19 mouse cellular contexts compared by ENCODE assay signal in the genomic region with DNA sequence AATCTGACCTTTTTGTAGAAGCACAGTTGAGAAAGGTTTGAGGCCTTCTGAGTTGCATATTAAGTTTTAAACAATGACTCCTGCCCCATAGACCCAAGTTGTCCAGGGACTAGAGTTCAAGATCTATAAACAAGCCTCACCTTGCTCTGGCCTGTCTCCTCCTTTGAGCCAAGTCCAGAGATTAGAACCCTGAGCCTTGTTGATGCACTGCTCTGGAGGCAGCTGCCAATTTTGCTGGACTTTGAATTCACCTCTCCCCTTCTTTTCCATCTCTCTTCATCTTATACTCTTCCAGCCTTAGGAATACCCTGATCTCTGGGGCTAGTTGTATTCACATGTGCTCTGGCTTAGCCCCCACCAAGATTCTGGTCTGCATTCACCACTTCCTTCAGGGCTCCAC.
A peak's percentile ranks its signal among the peaks of the same experiment; 100 is the strongest.
DNase-seq lines count a peak whose midpoint lies in the region; TF ChIP-seq lines count a peak whose summit lies in the region.
"Had no signal": no experiment of that assay in that cellular context is flagged by ENCODE, and none has a peak within 500 bp of the region (broad histone marks: within the 10 kb centered on the region; RNA-seq: fewer than 3 reads in every experiment).

No protein-coding gene starts in this region.

- no peaks in the 10 kb centered on the region for H3K36me3 ChIP-seq in kidney, adult 2 months (ENCODE audit: control insufficient read depth, insufficient read depth, low read length)
- H3K36me3 ChIP-seq in small intestine, adult 2 months (ENCODE audit: control insufficient read depth, insufficient read depth, low read length): no peaks in the 10 kb centered on the region
- no peaks in the 10 kb centered on the region for H3K36me3 ChIP-seq in midbrain, embryonic 10.5 days
- H3K36me3 ChIP-seq: embryonic facial prominence, embryonic 10.5 days; embryonic facial prominence, embryonic 12.5 days; forebrain, embryonic 15.5 days had no signal

- DNase-seq in kidney, adult 2 months: peak; percentile 51
- no peak for DNase-seq in kidney, postnatal 10 days
- DNase-seq in kidney, postnatal 36 days: peak; percentile 38 to 41
- DNase-seq in kidney, adult 18-20 months: no peak
- no peak for DNase-seq in midbrain, embryonic 10.5 days (ENCODE audit: low spot score)
- DNase-seq: adrenal gland, adult 2 months; adrenal gland, postnatal 10 days; adrenal gland, postnatal 25 days; cerebellum, adult 11-12 months; cerebellum, adult 2 months; cerebellum, adult 9-10 months; cerebellum, postnatal 10 days; cerebellum, postnatal 25 days had no signal

- TF ChIP-seq CTCF in kidney, adult 2 months (conservative IDR thresholded peaks at IDR 0.05; ENCODE audit: insufficient read depth, insufficient read length, low read depth, low read length): no peak
- TF ChIP-seq CTCF in small intestine, adult 2 months (IDR thresholded peaks at IDR 0.05; ENCODE audit: extremely low read depth, insufficient read length, insufficient replicate concordance, low read depth, low read length): no peak

- no peak for TF ChIP-seq POLR2A in kidney, adult 2 months (IDR thresholded peaks at IDR 0.05; ENCODE audit: low read depth, low read length)
- no peak for TF ChIP-seq POLR2A in small intestine, adult 2 months (IDR thresholded peaks at IDR 0.05; ENCODE audit: low read depth, low read length)

- H3K27me3 ChIP-seq in kidney, adult 2 months (replicated peaks; ENCODE audit: control insufficient read depth, insufficient read depth, low read length): no peaks in the 10 kb centered on the region
- H3K27me3 ChIP-seq in small intestine, adult 2 months (ENCODE audit: control insufficient read depth, insufficient read depth, low read length): no peaks in the 10 kb centered on the region
- no peaks in the 10 kb centered on the region for H3K27me3 ChIP-seq in midbrain, embryonic 10.5 days (ENCODE audit: low read depth, poor library complexity, severe bottlenecking)
- H3K27me3 ChIP-seq: embryonic facial prominence, embryonic 12.5 days; forebrain, embryonic 13.5 days; forebrain, embryonic 15.5 days had no signal

- no peak overlapping the region for H3K27ac ChIP-seq in kidney, adult 2 months (ENCODE audit: insufficient read depth, low read depth, low read length)
- peak overlapping the region; percentile 79 for H3K27ac ChIP-seq in brown adipose tissue, adult 24 weeks (replicated peaks; ENCODE audit: low read depth, low read length)
- H3K27ac ChIP-seq in small intestine, adult 2 months (ENCODE audit: insufficient read depth, low read depth, low read length): peak overlapping the region; percentile 84
- H3K27ac ChIP-seq in midbrain, embryonic 10.5 days (replicated peaks): no peak overlapping the region
- H3K27ac ChIP-seq: embryonic facial prominence, embryonic 10.5 days; embryonic facial prominence, embryonic 12.5 days; forebrain, embryonic 13.5 days; forebrain, embryonic 15.5 days had no signal

- no peaks in the 10 kb centered on the region for H3K4me1 ChIP-seq in kidney, adult 2 months (ENCODE audit: control insufficient read depth, insufficient read depth, low read length)
- H3K4me1 ChIP-seq in brown adipose tissue, adult 24 weeks (ENCODE audit: control insufficient read depth, insufficient read depth, insufficient read length, low read length): peaks cover 2% of the 10 kb centered on the region; the same call in 1 of the 2 replicates
- peaks cover 22% of the 10 kb centered on the region for H3K4me1 ChIP-seq in small intestine, adult 2 months (ENCODE audit: control insufficient read depth, insufficient read depth, insufficient read length, low read length)
- no peaks in the 10 kb centered on the region for H3K4me1 ChIP-seq in midbrain, embryonic 10.5 days
- H3K4me1 ChIP-seq: embryonic facial prominence, embryonic 10.5 days; embryonic facial prominence, embryonic 12.5 days; forebrain, embryonic 13.5 days; forebrain, embryonic 15.5 days had no signal

- no peak overlapping the region for H3K4me3 ChIP-seq in kidney, adult 2 months (ENCODE audit: insufficient read depth, low read depth, low read length)
- H3K4me3 ChIP-seq in brown adipose tissue, adult 24 weeks (ENCODE audit: insufficient read depth, low read depth, low read length): no peak overlapping the region
- no peak overlapping the region for H3K4me3 ChIP-seq in small intestine, adult 2 months (ENCODE audit: low read depth, low read length)
- no peak overlapping the region for H3K4me3 ChIP-seq in midbrain, embryonic 10.5 days
- H3K4me3 ChIP-seq: embryonic facial prominence, embryonic 10.5 days; embryonic facial prominence, embryonic 12.5 days; forebrain, embryonic 13.5 days; forebrain, embryonic 15.5 days had no signal

- no peaks in the 10 kb centered on the region for H3K9me3 ChIP-seq in midbrain, embryonic 10.5 days (replicated peaks)
- H3K9me3 ChIP-seq: embryonic facial prominence, embryonic 10.5 days; embryonic facial prominence, embryonic 12.5 days; forebrain, embryonic 13.5 days; forebrain, embryonic 15.5 days had no signal

Comparison
In these comparisons a context has a peak if more than half of its experiments do, and no peak if none do; other contexts are left out.
1. DNase-seq: peak in kidney, adult 2 months (single experiment) and kidney, postnatal 36 days (2 of 2); none in kidney, postnatal 10 days (single experiment), kidney, adult 18-20 months (single experiment) and midbrain, embryonic 10.5 days (single experiment).
2. H3K27ac ChIP-seq: peak in brown adipose tissue, adult 24 weeks (single experiment) and small intestine, adult 2 months (single experiment); none in kidney, adult 2 months (single experiment) and midbrain, embryonic 10.5 days (single experiment).